Mouse (Mus musculus) ZHBTc4 (cell line): ENCODE data around the gene Adgrl1.
"Not testable (repeated sequence)": the region's sequence is repeated elsewhere in the genome, so short reads cannot be mapped to it uniquely, and the experiment has no call there.

Source experiments
- DNase-seq: peaks from one replicate; pipeline ENCODE4 v3.0.0-alpha.2; 2011; ENCODE audit warnings: low read depth, low spot score

Adgrl1 gene

DNA sequence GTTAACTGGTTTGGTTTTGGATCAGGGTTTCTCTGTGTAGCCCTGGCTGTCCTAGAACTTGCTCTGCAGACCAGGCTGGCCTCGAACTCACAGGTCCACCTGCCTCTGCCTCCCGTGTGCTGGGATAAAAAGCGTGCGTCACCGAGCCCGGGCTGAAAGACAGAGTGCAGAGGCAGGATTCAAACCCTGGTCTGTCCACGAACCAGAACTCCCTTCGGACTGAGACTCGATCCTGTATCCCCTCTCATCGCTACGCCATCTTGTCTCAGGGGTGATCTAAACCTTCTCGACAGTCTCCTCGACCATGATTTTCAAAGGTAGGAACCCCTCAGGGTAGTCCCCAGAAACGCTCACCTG, 54.8 kb downstream of the Adgrl1 start:
- no peak for DNase-seq

DNA sequence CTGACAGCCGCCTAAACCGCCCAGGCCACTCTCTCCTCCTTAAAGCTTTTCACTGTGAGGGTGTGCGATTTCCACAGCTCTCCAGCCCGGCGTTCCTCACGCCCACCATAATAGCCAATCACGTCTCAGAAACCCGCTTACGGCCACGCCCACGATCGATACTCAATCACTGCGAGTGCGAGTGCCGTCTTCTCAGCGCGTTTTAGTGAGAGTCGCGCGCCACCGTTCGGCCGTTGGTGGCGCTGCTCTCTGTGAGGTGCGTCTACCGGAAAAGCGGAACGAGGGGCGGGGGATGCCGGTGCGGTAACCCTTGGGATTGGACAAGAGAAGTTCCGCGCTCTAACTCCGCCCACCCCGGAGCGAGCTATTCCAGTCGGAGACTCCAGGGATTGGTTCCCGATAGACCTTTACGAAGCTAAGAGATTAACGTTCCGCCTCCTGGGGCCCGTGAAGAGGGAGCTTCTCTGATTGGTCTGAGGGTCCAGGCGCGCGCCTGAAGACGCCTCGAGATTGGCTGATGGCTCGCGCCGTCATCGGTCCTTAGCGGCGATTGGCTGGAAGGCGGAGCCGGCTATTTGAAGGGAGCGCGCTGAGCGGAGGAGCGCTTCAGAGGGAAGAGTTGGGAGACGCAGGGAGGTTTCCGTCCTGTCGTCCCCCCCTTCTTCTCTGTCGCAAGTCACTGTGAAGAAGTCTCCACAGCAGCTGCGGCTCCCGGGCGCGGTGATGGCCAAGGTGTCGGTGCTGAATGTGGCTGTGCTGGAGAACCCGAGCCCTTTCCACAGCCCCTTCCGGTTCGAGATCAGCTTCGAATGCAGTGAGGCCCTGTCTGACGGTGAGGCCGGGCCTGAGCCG, 55.4 kb downstream of the Adgrl1 start, which contains the start of the genes Gm10644 and Asf1b:
Gm10644 (minus strand) TSS at position 100 of the 852 bp plus-strand sequence.
Asf1b (plus strand) TSS at position 402 of the 852 bp plus-strand sequence.
- DNase-seq, result peak; percentile 100

DNA sequence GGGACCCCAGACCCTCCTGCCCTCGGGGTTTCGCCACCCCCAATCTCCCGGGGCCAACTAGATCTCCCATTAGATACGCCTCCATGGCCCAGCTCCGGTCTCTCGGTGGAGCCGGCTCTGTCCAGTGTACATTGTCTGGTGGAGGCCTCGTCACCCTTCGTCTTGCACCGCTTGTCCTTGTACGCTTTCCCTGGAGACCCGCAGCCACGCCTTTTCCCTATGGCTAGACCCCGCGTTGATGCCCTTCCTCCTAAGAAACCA, 56.0 kb downstream of the Adgrl1 start:
- DNase-seq, result no peak

DNA sequence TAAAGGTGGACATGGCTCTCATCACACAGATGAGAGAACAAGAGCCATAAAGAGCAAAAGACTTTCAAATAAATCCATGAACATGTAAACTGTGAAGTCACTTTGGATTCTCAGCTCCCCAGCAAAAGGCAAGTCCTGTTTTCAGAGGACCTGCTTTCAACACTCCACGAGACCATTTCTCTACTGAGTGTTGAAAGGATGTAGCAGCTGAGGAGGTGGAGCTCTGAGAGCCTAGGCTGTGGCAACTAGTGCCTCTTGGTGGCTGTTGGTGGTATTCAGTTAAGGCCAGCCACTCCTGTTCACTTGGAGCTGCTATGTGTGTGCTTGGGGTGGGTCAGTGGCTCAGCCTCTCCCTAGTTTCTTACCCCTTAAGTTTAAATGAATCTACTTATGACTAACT, 56.9 kb downstream of the Adgrl1 start:
- peak; percentile 74 for DNase-seq

DNA sequence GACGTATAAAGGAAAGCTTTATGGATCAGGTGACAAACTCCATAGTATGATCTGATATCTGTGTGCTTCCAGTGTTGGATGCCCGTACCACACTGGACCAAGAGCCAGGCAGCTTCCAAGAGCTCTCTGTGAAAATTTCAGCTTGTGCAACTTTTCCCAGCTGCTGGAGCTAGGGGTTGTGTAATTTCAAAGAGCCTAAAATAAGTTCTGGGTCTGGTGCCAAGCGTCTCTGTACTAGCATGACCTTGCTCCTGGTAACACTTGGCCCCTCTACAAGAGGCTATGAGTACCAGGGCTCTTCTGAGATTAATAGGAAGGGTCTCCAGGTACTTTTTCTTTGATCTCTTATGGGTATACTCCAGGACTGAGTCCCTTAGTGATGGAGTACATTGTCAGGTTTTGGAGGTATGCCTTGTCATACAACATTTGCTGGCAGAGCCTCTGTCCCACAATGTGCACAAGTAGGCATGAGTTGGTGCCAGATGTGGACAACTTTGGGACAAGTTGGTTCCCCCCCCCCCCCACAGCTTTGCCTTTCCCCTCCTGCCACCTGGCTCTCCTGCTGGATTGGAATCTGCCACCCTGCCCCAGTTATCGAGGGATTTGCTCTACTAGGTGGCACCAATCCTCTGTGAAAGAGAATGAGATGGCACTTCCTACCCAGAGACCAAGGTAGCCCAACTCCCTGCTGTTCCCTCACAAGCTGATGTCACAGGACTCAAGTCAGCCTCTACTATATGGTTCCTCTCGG, 64.3 kb downstream of the Adgrl1 start:
- DNase-seq, result no peak

DNA sequence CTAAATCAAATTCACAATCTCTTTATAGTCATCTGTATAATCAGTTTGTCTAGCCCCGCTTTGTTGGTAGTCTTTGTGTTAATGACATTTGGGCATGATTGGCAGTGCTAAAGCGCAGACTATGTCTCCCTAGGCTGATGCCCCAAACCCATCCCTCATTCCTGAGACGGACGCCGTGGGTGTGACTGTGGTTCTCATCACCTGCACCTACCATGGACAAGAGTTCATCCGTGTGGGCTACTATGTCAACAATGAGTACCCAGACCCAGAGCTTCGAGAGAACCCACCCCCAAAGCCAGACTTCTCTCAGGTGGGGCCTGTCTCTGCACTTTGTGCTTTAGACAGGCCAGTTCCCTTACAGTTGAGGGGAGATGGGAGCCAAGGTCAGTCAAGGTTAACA, 67.8 kb downstream of the Adgrl1 start:
- DNase-seq, result no peak

DNA sequence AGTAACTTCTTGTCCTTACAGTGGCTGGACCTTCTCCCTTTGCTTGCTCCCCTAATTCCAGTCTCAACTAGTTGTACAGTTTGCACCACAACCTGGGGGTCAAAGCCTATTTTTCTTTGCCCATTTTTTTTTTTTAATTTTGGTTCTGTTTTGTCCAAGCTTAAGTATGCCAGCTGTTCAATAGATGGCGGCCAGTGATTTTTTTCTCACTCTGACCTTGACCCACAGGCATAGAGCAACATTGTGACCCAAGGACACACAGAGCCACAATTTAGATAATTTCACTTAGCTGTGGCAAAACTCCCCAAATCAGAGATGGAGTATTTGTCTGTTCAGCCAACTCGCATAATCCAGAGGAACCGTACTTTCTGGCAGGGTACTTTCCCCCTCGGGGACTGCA, 71.2 kb downstream of the Adgrl1 start:
- DNase-seq, result no peak

DNA sequence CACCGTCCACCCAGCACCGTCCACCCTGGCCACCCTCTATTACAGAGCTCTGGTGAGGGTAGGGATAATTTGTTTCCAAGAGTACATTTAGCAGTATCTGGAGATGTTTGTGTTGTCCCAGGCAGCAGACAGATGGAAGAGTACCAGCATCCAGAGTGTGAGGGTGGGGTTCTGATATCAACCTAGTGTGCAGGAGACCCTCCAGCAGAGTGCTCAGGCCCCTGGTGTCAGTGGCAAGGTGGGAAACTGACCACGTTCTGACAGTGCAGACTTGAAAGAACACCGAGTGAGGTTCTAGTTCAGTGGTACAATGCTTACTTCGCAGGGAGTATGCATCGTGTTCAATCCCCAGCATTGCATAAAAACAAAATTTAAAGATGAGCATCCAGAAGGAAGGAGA, 71.8 kb downstream of the Adgrl1 start:
- DNase-seq, result no peak

DNA sequence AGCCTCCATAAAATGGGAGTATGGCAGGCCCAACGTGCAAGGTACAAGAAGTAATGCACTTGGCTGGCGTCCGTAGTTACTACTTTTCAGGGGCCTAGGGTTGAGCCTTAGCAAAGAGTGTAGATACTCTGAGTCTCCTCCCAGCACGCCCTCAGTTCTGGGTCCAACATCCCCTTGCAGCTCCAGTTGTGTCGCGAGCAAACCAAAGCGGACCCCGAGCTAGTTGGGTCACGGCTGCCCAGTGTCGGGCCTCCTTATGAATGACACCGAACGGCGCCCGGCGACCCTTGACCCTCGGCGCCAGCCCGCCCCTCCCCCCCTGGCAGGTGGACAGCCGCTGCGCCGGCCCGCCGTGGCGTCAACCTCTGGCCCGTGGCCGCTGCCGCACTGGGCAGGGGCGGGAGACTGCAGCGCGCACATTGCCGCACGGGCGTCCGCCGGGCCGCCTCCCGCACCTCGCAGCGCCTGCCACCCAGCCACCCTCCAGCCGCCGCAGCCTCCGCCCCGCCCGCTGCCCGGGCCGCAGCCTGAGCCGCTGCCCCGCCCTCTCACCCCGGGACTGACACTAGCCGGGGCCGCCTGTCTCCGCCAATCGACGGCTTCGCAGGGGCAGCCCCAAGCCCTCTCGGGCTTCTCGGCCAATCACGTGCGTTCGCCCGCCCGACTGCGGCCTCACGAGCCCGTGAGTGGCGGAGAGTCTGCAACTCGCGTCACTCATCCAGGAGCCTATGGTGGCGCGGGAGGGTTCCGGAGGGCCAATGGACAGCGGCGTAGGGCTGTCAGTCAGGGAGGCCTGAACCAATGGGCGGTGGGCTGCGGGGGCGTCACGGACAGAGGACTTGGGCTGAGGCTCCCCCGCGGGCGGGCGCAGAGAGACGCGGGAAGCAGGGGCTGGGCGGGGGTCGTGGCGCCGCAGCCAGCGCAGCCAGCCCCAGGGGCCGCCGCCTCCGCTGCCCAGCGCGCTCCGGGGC, 72.5 kb downstream of the Adgrl1 start, which contains the start of gene Prkaca:
Prkaca (plus strand) TSS at position 844 of the 971 bp plus-strand sequence.
- DNase-seq, result peak; percentile 100

DNA sequence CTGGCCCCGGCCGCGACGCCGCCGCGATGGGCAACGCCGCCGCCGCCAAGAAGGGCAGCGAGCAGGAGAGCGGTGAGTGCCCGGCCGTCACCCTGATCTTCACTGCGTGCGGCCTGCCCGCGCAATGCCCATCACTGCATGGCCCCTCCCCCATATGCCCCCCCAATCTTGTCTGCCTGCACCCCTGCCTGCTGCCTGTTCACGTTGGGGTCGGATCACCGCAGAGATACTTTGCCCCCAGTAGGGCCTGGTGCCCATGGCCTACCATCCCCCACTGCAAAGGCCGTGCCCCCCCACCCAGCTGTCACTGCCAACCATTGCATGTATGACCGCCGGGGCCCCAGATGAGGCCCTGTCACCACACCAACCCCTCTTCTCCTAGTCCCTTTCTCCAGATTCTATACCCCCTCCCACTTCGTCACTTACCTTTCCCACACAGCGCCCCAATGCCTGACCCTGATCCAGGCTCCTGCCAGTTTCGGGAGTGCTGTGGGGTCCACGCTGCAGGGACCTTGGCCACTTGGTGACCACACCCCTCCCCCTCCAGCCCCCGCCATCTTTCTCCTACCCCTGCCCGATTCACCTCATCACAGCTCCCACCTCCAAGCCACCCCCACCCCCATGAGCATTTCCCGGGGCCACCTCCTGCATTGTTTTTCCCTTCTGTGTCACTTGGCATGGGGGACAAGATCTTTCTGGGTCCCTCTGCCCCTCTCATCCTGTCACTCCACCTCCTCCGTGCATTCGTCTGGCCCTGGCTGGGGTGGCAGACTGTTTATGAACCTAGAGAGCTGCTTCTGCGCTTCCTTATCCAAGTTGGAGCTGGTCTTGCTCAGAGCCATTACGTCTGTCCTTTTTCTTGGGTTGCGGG, 73.5 kb downstream of the Adgrl1 start:
- DNase-seq, result peak; percentile 18

DNA sequence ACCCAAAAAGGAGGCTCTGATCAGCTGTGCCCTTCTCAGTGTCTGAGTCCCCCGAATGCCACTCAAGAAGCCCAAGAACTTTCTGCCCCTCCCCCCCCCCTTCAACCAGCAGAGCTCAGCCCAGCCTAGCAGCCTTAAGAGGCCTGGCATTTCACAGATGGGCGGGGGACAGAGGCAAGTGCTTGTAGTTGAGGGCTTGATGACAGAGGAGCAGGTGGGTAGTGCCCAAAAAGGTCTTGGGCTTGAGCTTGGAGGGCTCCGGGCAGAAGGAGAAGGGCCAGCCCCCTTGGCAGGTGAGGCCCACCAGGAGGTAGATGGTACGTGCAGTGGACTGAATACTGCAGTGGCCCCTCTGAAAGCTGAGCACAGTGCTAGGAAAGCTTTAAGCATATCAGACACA, 74.6 kb downstream of the Adgrl1 start:
- DNase-seq, result no peak

DNA sequence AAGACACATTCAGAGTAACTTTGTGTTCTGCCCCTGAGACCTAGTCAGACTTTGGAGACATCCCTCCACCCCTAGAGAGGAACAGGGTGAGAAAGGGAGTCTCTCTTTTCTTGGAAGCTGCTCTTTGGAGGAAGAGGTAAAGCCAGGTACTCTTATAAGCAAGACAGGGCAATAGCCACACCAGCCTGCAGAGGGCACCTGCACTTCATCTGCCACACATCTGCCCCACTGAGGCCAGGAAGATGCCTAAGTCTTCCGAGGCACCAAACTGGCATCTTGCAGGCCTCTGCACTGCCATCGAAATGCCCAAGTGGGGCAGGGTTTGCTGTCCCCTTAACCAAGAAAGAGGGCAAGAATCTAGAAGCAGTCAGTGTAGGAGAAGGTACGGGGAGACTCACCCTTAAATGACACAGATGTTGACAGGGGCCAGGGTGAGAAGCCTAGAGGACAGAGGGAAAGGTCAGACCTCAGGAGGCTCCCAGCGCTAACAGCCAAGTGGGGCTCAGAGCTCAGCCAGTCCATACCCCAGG, 76.3 kb downstream of the Adgrl1 start:
- no peak for DNase-seq

DNA sequence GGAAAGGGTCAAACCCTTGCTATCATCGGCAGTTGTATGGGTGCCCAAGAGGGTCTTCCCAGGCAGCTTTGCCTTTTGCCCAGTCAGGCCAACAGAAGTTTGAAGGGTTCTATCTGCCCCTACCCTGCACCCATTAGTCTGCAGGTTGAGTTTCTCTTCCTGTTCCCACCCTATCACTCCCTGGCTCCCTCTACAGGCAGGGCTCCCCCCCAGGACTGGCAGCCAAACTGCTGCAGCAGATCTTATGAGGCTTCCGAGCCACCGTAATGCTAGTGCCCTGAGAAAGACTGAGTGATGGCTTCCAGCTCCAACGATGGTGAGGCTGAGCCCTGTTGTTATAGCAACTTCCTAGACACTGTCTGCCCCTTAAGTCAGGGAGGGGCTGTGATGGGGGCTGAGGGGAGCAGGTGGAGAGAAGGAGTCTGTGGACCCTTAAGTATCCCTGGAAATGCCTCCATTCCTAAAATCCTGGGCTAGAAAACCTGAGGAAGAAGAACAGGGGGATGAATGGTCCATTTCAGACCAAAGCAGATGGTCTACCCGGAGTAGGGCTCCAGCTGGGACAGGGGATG, 77.0 kb downstream of the Adgrl1 start:
- DNase-seq, result no peak

DNA sequence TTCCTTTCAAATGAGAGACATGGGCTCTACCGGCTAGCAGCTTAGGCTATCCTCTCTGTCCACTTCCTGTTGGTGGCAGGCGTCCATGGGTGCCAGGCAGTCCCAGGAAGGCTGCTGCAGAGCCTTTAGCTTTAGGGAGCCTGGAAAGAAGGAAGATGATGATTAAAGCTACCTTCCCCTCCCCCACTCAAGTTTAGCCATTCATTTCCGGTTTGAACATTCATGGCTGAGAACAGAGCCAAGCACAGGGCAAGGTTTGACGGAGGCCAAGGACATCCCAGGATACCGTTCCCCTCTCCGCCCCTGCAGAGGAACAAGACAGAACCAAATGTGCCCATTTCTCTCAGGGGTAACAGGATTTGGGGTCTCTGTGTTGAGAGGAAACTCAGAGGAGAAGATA, 77.7 kb downstream of the Adgrl1 start:
- DNase-seq, result no peak

DNA sequence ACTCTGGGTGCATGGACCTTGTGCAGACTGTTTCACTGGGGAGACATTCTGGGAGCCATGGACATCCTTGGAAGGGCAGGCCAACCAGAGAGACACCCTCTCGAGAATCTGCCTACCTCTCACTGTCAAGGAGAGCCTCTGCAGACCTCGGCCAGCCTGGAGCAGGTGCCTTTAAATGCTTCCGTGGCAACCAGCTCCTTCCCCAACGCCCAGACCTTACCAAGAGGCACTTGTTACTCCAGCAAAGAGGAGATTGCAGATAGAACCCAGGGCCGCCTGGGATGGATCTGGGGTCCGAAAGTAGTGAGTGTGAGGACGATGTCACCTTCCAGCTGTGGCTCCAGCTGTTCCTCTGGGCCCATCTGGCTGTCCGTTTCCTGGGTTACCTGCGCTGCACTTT, 78.3 kb downstream of the Adgrl1 start:
- no peak for DNase-seq

DNA sequence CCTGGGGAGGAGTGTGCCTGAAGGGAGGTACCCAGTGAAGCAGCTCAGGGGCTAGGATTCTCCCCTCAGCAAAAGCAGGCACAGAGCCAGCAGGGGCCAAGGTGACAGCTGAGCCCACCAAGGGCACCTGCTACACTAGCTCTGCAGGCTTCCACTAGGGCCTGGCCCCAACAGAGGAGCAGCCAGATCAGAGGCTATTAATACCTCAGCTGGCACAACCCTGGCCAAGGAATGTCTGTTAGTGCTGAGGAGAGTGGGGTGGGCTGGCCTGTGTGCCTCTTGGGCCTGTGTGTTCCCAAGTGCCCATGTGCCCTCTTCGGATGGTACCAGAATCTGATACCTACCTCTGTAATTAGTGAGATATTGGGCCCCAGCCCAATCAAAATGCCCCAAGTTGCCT, 80.3 kb downstream of the Adgrl1 start:
- DNase-seq, result no peak

DNA sequence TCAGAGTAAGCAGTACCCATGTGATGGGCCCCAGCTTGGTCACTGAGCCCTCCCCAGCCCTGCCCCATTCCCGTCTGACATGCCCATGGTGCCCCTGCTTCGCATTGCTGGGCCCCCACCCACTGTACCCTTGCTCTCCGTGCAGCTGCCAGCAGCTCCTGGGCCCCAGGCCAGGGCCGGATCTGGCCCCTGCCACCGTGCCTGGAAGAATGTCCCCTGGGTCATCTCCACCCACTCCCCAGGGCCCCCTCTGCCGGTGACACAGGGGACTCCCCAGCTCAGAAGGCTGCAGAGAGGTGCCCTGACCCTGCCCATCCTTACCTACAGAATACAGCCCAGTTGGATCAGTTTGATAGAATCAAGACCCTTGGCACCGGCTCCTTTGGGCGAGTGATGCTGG, 80.9 kb downstream of the Adgrl1 start:
- no peak for DNase-seq

DNA sequence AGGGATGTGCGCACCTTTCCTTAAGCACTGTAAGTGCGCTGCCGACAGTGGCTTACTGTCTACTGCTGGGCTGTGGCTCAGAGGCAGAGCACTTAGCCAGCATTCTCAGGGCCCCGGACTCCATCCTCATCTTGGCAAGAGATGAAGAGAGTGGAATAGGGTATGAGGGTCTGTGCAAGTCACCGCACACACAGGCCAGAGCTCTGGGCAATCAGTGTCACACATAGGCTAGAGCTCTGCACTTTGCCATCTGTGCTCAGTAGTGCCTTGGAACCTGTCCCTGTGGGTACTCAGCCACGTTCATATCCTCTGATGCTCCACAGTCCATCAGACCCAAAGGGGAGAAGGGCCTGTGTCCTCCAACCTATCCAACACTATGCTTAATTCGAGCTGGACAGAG, 81.6 kb downstream of the Adgrl1 start:
- no peak for DNase-seq

DNA sequence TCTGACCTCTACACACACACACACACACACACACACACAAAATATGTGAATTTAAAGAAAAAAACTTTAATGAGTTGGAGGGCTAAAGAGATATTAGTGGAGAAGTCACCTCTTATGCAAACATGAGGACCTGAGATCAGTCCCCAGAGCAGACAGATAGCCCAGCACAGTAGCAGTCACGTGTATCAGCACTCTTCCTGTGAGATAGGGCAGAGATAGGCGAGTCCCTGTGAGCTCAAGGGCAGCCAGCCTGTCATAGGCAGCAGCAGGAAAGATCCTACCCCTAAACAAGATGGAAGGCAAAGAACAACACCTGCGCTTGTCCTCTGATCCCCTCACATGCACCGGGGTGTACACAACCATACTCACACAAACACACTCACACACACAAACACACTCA, 82.5 kb downstream of the Adgrl1 start:
- DNase-seq, result no peak

DNA sequence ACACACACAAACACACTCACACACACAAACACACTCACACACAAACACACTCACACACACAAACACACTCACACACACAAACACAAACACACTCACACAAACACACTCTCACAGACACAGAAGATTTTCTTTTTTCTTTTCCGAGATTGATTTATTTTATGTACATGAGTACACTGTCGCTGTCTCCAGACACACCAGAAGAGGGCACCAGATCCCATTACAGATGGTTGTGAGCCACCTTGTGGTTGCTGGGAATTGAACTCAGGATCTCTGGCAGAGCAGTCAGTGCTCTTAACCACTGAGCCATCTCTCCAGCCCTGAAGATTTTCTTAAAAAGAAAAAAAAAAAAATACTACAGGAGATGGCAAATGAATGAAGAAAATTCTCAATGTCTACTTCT, 83.3 kb downstream of the Adgrl1 start:
- not testable (repeated sequence) for DNase-seq
